Mouse (Mus musculus) thymus, postnatal 36 days (tissue): ENCODE data around the gene Nup133.
A peak's percentile ranks its signal among the peaks of the same experiment; 100 is the strongest.

Experiments used
- DNase-seq, 2 experiments: peaks; one replicate each; pipeline ENCODE4 v3.0.0; 2022; ENCODE audit warnings: mixed read lengths in 2 of 2

The Nup133 gene

GRCm38 (mm10) chr8:123884721-123885565, 64.1 kb downstream of the Nup133 start:
- DNase-seq, result no peak

DNA sequence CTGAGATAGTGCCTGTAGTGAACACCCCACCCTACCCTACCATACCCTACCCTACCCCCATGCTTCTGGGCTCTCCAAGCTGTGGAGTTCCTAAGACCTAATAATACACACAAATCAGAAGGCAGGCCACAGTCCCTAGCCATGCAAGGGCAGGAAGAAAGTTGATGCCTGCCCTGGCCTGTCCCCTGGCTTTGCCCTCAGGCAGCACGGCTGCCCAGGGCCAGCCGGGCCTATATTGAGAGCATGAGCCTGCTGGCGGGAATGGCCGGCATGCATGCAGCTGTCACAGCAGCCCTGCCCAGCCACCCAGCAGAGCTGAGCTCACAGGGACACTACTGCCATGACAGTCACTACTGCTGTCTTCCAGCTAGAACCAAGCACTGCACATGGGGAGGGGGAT, 66.0 kb downstream of the Nup133 start:
- DNase-seq, result no peak

- DNase-seq, result no peak
Measured at GRCm38 (mm10) chr8:123882412-123882811, 66.7 kb downstream of the Nup133 start.

DNA sequence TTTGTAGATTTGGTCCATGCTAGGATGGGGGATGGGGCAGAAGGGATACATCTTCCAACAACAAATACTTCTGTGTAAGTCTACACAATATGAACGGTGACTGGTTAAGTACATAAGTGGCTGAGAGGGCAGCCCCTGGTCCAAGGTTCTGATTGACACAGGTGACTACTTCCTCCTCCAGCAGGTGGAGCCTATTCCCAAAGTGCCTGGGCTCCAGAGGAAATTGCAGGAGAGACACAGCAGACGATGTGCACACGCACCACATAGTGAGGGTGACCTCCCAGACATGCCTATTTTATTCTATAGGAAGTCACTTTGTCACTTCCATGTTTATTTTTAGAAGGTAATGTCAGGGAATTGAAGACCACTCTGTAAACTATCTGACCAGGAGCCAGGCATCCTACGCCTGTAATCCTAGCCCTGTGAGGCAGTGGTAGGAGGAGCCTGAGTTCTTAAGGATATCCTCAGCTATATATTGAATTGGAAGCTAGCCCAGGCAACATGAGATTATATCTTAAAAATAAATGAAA, 68.2 kb downstream of the Nup133 start:
- DNase-seq, result no peak

GRCm38 (mm10) chr8:123880271-123880670, 68.8 kb downstream of the Nup133 start:
- no peak for DNase-seq

DNA sequence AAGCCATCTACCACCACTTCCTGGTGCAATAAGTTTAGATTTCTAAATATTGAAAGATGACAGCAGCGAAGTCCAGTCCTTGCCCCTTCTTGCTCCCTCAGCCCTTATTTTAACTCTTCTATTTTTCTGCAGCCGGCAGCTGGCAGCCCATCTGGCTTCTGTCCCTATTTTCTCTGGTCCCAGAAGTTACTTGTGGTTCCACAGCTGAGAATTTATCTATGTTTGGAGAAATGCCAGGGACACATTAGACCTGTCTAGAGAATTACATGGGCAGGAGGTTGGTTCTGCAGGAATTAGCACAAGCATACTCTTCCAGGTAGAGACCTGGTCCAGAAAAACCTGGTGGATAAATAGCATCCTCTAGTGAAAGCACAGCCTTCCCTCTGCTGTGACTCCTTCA, 71.2 kb downstream of the Nup133 start:
- DNase-seq, result no peak

- DNase-seq, result no peak
Measured at GRCm38 (mm10) chr8:123874324-123874723, 74.7 kb downstream of the Nup133 start.

GRCm38 (mm10) chr8:123873364-123873763, 75.7 kb downstream of the Nup133 start:
- no peak for DNase-seq

DNA sequence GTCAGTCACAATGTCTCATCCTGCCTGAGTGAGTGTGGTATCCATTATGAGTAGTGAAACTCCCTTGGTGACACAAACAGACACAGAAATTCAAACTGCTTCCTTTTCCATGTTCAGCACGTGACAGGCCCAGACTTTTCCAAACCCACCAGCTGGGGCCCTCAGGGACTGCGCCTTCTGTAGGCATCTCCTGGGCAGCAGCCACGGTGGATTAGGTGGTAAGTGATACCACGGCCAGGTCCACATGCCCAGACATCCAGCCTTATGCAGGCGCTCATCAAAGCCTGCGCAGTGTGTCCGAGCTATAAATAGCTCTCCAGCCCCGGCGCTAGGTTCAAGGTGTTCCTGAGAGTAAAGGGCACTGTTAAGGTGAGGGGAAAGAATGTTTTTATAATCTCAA, 77.0 kb downstream of the Nup133 start:
- no peak for DNase-seq

- no peak for DNase-seq
Measured at GRCm38 (mm10) chr8:123866971-123867370, 82.1 kb downstream of the Nup133 start.

- no peak for DNase-seq
Measured at GRCm38 (mm10) chr8:123865786-123866185, 83.3 kb downstream of the Nup133 start.

DNA sequence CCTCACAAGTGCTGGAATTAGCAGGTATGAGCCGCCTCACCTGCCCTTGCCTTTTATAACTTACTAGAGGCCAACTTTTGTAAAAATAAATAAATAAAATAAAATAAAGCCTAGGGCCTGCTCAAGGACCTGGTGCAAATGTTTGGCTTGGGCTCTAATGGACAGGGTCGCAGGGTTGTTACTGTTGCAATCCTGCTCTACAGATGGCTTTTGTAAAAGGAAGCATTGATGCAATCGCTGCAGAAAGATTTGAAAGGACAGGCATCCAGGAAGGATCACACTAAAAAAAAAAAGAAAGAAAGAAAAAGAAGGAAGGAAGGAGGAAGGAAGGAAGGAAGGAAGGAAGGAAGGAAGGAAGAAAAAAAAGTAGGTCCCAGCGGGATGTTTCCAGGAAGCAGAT, 88.7 kb downstream of the Nup133 start:
- DNase-seq, result no peak

- DNase-seq, result peak; percentile 64 to 76
Measured at GRCm38 (mm10) chr8:123859648-123860259, 89.3 kb downstream of the Nup133 start, which contains the start of gene Ccsap. Gene Ccsap, minus strand, starts transcription at chr8:123860209.

GRCm38 (mm10) chr8:123858941-123859647, 90.0 kb downstream of the Nup133 start:
- peak; percentile 94 to 95 for DNase-seq

GRCm38 (mm10) chr8:123858574-123858940, 90.5 kb downstream of the Nup133 start:
- no peak for DNase-seq

GRCm38 (mm10) chr8:123857361-123857760, 91.7 kb downstream of the Nup133 start:
- DNase-seq, result no peak

- DNase-seq, result no peak
Measured at GRCm38 (mm10) chr8:123854733-123855475, 94.2 kb downstream of the Nup133 start.

DNA sequence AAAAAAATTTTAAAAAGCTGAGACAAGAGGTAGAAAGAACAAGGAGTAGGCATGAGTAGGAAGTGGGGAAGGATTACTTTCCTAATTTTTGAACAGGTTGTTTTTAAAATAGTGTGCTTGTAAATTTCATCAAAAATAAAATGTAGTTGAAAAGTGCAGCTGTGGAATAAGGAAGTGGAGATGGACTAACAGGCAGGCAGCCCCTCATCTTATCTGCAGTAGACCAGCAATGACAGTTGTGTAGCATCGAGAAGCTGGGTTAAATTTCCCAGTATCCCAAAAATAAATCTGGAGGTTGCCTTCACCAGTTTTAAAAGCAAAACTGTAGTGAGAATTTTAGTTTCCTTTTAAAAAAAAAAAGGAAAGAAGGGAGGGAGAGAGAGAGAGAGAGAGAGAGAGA, 94.8 kb downstream of the Nup133 start:
- no peak for DNase-seq

DNA sequence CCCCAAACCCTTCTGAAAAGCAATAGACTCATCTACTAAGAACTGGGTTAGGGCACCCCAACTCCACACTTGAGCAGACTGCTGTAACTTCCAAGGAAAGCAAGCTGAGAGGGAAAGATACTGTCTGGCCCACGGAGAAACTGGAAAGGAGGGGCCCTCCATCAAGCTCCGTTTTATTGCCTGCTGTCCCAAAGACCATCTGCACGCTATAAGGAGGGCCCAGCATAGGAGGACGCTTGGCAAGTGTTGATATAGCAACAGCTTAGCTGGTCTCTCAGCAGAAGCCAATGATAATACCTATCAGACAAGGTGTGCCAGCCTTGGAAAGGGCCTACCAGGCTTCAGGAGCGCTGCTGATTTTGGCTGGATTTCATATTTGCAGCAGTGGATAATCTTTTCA, 97.5 kb downstream of the Nup133 start:
- DNase-seq, result no peak

DNA sequence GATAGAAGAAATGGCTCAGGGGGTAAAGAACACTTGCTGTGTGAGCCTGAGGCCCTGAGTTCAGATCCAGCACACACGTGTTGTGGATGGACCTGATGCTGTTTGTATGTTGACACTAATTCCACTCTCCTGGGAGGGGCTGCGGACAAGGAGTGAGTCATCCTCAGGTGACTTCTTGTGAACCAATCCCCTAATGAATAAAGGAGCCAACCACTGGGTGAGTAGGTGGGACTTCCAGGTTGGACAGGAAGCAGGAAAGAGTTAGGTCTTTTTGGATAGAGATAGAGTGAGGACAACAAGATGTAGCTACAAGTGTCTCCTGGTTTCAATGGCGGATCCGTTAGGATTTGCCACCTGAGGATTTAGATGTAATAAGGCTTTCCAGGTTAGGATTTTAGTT, 99.7 kb downstream of the Nup133 start:
- DNase-seq, result no peak

GRCm38 (mm10) chr8:123847546-123847945, 101.5 kb downstream of the Nup133 start:
- DNase-seq, result no peak
